Mouse (Mus musculus): ENCODE results near the gene Naa40.

Gene Naa40

DNA sequence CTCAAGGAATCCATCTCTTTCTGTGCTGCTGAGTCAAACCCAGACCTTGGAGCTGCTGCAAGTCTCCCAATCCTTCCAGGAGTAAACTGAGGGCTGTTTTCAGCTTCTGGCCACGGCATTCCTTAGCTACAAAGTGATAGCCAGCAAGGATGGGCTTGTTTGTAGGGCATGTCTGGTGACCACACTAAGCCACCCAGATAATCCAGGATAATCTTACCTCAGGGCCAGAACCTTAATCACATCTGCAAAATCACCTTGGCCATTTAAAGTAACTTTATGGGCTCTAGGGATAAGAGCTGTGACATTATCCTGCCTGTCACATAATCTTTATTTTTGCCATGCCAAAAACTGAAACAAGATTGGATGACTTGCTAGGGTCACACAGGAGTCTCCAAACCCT, 28.8 kb downstream of the Naa40 start:
- no peak for DNase-seq

DNA sequence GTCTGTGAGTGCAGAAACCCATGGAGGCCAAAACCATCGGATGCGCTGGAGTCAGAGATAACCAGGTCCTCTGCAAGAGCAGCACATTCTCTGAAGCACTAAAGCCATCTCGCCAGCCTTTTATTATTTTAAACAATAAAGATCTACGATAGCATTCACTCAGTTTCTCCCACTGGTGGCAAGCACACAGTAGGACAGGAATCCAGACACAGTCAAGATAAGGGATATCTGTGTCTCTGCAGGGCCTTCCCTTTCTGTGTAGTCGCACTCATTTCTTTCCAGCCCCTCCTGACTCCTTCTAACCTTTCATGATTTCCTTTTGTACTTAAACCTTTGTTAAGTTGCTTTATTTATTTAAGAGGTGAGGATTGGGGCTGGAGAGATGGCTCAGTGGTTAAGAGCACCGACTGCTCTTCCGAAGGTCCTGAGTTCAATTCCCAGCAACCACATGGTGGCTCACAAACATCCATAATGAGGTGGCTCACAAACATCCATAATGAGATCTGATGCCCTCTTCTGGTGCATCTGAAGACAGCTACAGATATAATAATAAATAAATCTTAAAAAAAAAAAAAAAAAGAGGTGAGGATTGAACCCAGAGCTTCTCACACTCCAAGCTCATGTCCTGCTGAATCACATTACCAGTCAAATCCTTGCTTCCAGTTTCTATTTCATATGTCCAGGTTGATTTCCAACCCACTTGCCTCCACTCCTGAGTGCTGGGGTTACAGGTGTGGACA, 30.9 kb downstream of the Naa40 start:
- no peak for DNase-seq

DNA sequence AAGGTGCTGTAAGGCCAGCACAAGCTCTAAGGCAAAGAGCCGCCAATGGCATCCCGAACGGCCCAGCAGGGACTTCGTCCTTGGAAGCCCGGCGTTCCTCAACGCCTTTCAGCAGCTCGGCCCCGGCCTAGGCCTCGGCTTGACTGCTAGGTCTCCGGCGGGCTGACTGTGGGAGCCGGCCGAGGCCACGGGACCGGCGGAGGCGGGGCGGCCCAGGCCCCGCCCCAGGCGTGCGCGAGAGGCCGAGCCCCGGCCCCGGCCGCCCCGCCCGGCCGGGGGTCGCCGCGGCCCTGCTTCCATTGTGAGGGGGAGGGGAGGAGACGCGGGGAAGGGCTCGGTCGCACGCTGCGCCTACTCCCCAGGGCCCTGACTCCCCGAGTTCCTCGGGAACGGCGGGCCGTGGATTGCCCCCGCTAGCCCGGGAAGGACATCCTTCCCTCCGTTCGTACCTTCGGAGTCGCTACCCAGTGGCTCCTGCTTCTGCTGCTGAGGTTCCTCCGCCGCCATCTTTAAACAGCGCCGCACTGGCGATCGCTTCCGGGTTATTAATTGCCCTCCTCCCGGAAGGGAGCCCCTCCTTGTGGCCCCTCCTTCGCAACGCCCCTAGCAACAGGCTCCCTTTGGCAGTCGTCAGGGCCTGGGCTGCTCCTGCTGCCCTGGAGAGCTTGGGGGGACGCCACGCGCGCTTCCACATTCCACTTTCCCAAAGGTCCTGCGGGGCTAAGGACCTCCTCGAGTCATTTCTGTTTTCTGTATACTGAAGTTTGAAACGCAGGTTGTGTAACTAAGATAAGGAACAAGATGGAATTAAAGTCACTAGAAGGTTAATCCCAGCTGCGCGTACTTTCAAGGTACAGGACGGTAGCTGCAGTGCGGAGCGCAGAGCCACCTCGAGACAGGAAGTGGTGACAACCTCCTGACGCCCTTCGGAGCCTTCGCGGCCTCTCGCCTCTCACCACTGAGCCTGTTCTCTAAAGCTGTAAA, 34.9 kb downstream of the Naa40 start, which contains the start of gene Otub1:
Otub1 (minus strand) TSS at position 564 of the 984 bp plus-strand sequence.
- peak; percentile 88 to 93 for DNase-seq

DNA sequence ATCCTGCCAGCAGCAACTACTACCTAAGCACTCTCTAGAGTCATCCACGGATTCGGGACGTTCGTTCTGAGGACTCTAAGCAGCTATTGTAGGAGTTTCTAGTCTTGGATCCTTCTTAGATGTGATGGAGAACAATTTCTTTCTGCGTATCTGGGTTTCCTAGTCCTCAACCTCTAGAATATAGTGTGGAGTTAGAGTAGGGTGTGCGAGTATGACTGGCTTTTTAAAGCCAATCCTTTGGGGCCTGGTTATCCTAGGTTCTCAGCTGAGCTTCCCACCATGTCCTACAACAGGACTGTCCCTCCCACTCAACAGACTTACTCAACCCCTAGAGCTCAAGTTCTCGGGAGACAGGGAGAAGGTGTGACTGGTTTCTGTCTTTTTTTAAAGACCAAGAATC, 35.7 kb downstream of the Naa40 start:
- no peak for DNase-seq

DNA sequence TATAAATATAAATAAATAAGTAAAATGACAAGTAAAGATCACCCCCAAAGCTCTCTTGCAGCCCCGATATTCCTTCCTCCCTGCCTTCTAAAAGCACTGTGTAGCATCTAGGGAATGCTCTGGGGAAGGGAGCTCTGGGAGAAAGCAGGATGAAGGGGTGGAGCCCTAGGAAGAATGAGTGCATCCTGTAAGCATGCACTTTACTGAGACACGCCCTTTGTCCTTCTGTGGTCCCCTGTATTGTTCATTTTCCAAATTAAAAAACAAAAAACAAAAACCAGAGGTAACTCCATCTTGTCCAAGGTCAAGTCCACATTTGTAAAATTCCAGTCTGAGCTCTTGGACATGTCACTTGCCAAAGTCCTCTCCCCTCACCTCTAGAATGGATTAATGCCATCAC, 36.1 kb downstream of the Naa40 start:
- no peak for DNase-seq

DNA sequence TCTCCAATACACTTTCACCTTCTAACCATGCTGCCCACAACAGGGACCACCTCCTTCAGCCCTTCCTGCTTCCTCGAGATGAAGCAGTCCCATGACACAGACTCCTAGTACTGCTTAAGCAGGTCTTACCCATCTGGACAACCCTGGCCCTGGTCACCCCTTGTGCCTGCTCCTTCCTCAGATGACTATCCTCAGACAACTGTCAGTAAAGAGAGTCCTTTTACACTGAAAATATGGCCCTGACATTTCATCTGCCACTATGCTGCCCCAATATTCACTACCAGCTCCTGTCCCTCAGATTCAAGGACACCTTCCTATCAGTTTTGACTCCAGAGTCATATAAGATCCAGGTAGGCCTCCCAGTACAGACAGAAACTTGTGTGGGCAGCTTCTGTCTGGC, 40.6 kb downstream of the Naa40 start:
- no peak for DNase-seq

DNA sequence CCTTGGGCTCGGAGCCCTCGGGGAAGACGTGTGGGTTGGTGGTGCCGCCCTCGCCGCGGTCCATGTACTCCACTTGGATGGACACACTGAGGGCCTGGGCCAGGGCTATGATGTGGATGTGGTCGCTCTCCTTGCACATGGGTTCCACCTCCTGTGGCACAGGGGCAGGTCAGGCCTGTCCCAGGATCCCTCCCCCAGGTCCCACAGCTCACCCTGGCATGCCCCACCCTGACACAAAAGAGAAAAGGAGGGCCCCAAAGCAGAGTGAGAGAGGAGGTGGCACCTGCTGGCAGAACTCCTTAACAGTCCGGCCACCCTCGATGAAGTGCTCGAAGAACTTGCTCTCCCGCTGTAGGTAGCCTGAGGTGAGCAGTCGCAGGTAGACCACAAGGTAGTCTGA, 41.9 kb downstream of the Naa40 start:
- DNase-seq = no peak

DNA sequence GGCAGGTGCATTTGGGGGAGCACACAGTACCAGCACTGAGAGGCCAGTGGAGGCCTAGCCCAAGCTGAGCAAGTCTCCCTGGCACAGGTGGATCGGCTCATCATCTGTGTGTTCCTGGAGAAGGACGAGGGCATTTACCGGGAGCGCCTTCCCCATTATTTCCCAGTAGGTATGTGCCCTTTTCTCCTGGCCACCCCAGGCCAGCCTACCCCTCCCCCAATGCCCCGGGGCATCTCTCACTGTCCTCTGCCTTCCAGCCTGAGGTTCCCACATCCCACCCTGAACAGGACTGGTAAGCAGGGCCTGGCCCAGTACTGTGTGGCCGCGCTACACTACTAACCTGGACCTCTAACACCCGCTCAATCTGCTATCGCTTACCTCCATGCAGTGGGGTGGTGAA, 43.5 kb downstream of the Naa40 start:
- no peak for DNase-seq

DNA sequence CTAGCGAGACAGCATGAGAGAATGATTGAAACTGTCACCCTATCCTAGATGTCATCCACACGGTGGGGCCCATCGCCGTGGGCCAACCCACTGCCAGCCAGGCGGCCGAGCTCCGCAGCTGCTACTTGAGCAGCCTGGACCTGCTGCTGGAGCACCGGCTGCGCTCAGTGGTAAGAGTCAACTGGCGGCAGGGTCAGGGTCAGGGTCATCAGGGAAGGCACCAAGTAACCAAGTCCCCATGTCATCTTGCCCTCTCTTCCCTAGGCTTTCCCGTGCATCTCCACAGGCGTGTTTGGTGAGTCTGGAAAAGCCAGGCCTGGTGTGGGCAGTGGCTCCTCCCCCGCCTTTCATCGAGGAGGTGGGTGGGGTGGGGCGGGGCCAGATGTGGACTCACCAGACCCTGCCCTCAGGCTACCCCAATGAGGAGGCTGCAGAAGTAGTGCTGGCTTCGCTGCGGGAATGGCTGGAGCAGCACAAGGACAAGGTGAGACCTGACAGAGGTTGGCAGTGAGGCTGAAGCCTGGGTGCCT, 44.2 kb downstream of the Naa40 start:
- DNase-seq = no peak

DNA sequence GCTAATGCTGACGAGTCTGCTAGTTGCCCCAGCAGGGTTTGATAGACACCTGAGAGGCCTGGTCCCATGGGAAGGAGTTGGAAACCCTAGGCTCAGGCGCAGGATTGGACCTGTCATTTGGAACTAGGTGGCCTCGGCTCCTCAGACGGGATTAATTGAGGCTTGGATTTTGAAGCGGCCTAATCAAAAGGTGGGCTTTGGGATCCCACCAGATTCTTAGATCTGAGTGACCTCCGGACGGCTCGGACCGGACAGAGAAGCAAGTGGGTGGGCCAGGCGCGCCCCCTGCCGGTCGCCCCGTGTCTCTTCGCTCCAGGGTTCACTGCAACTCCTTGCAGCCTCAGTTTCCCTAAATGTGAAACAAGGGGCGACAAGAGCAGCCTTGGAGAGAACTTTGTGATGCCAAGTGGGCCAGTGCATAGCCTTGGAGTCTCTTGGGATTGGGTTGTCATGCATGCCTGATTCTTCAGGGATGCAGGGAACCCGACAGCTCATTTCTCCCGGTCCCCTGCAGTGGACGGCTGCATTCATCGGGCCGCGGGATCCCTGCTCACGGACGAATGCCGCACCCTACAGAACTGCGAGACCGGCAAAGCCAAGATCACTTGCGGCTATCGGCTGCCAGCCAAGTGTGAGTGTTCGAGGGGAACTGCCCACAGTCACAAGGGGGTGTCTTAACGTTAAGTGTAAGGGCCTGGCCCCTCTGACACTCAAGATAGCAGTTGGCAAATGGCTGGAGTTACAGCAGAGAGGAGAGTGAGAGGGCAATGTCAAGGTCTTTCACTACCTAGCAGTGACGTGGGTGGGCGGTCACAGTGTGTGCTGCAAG, 44.9 kb downstream of the Naa40 start:
- DNase-seq = peak; percentile 66 to 86

DNA sequence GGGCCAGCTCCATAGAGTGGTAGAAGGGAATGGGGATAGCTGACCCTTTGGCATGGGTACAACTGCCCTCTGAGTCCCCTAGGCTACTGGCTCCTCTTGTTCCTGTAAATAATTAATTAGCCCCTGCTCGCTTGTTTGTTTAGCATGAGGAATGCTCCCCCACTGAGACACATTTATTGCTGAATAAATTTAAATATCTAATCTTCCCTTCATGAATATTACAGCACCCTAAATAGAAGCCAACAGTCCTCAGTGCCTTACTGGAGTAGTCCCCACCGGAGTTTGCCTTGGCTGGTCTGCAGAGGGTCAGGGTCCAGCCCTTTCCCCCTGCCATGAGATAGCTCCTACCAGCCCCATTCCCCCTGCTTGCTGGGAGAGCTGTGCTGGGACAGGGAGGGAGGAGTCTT, 48.4 kb downstream of the Naa40 start:
- DNase-seq = no peak

DNA sequence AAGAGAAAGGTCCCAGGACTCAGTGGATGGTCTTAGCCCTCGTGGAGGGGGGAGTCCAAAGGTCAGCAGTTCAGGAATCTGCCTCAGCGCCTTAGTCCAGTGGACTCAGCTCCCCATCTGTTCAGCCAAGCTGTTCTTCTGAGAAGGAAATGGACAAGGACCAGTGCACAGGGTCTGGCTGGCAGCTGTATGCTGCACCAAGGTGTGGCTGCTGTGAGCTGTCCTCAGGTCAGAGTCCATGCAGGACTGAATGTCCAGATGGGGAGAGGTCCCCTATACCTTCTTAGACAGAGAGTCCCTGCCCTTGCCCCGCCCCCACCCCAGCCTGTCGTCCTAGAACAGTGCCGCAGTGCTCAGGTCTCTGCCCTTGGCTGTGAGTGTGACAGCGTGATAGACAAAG, 49.3 kb downstream of the Naa40 start:
- no peak for DNase-seq

DNA sequence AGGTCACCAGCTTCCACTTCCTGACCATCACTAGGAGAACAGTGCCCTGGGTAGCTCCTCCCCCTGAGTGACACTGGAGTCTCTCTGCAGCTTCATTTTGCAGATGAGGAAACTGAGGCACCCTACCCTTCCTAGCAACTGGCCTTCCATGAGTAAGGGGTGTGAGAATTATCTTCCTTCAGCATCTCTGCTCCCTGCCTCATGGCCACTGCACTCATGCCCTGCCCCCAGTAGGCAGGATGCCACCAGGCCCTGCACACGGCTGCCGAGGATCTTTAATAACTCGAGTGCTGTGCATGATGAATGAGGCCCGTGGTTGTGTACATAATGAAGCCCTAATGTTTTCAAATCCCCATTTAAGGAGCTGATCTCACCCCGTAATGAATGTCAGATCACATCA, 50.0 kb downstream of the Naa40 start:
- DNase-seq = no peak

DNA sequence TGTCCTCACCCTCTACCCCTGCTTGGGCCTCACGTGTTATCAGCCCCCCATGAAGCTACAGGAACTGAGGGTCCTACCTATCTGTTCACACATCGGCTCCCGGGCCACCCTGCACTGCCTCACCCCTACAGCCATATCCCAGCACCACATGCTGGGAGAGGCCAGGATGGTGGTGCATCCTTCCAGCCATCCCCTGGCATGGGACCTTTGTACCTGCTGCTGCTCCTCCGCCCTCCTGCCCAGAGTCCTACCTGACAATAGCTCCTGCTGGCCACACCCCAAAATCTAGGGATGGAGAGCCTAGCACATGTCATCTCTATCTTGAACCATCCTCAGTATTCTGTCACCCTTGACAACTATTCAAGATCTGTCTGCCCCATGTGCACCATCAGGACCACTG, 52.0 kb downstream of the Naa40 start:
- DNase-seq = no peak

DNA sequence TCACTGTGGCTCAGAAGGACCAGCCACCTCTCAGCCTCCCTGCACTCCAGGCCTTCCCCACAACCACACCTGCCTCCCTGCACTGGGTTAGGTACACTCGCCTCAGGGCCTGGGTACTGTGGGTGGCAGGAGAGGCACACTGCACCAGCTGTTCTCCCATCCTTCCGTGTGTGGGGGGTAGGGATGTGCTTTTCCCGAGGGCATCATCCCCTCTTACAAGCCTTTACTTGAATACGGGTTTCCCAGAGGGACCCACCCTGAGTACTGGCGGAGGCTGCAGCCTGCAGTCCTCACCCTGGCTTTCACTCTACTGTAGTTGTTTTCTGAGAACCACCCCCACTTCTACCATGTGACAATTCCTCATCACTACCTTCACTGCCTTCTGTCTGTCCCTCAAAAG, 53.8 kb downstream of the Naa40 start:
- DNase-seq = no peak

DNA sequence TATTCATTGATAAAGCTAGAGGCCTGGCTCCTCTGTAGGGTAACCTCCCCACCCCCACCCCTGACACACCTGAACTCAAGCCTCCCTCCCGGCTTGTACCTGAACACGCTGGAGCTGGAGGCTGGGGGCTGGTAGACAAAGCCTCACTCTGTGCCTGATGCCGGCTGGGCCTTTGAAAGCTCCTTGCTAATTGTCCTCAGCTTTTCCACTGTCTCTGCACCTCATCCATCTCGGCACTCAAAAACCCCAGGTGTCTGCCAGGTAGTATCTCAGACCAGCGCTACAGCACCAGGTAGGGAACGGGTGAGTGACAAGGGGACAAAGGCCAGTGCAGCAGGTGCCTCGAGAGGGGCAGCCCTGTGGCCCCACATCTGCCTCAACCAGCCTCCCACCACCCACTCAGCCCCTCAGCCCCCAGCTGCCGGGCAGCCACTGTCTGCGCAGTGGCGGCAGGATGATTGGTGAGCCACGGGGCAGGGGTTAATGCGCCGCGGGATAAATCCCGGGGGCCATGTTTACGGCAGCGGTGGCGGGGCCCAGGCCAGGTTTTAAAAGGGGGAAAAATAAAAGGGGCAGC, 55.2 kb downstream of the Naa40 start:
- no peak for DNase-seq

DNA sequence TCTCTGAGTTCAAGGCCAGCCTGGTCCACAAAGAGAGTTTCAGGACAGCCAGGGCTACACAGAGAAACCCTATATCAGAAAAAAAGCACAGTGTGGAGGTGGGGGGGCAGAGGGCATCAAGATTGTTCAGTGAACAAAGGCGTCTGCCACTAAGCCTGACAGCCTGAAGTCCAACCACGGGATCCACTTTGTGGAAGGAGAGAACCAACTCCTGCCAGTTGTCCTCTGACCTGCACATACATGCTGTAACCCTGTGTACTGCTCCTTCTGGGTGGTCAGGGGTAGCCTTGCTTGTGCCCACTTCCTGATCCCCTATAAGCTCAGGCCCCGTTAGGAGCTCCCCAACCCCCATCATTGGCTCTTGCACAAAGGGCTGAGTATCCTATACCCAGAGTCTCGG, 55.9 kb downstream of the Naa40 start:
- no peak for DNase-seq

DNA sequence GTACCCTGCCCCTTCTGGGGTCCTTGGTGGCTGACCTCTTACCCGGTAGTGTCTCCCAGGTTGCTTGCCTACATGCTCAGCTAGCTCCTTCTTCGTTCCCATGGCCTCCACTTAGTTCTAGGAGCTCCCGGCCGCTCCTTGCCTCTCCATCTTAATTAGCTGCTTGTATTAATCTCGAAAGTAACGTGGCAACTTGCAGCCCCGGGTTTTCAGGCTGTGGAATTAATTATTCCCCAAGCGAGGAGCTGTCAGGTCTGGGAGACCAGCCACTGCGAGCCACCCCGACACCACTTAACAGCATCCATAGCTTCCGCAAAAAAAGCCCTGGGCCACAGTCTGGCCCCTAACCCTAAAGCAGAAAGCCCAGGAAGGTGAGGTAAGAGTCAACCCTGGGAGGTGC, 57.6 kb downstream of the Naa40 start:
- DNase-seq = no peak

DNA sequence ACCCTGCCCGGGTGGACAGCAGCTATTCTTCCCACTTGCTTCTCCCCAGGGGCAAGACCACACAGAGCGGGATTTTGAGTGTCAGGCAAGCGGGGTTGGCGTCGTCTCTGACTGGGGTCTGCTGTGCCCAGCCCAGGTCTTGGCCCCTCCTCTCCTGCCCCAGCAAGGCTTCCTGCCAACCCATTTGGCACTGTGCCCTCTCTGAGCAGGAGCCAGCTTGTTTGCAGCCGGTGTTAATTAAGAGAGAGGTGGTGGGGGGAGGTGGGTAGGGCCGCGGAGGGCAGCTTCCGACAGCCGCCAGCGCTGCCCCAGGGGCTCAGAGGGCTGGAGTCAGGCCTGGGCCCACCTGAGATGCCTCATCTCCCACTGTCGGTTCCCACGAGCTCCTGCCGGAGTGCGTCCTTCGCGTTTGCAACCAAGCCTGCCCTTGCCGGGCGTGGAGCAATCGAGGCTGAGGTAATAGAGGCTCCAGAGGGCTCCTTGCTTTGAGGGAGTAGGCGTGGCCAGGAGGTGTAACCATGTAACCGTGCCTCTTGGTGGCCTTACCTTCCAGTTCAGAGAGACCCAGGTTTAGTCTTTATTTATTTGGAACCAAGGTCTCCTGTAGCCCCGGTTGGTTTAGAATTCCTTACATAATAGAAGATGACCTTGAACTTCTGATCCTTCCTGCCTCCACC, 58.6 kb downstream of the Naa40 start:
- DNase-seq = peak; percentile 63 to 72

DNA sequence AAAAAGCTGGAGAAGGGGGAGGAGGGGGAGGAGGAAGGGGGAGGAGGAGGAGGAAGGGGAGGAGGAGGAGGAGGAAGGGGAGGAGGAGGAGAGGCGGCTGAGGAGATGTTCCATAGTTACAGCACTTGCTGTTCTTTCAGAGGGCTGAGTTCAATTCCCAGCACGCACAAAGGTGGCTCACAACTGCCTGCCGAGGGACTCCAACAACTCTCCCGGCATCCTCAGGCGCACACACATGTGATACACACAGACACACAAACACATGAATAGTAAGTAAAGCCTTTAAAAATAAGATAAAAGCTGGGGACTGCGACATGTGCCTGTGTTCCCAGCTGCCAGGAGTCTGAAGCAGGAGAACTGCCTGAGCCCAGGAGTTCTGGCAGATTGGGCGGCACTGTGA, 59.5 kb downstream of the Naa40 start:
- DNase-seq = no peak

DNA sequence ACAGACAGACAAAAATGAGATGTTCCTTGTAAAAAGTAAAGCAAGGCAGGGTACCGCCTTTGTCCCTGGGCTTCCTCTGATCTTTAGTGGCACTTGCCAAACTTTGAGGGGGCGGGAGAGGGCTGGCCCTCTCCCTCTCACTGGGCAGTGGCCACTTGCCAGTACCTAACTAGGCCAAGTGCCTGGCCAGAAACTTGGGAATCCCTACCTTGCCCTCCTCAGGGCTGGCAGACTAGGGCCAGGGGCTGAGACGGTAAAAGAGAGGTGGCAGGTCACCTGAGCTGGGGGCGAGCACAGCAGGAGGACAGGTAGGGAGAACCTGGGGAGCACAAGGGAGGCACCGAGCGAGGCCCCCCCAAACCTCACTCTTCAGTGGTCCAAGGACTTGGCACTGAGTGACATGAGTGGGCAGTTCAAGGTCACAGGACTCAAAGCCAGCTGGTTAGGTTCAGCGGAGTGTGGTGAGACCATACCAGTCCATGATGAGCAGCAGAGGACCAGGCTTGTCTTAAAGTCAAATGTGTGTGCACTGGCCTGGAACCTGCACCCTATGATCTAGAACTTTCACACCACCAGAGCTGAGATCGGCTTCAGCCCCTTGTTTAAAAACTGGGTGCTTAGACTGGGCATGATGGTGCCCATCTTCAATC, 60.1 kb downstream of the Naa40 start:
- DNase-seq = peak; percentile 58 to 62

All from cerebellum, adult 18-20 months (tissue).